Mouse (Mus musculus): ENCODE data around the gene Cblb.

- TF ChIP-seq POLR2A (IDR thresholded peaks at IDR 0.05; ENCODE audit: control insufficient read depth, extremely low read depth, insufficient read depth, low read length, poor library complexity) (no peak), CTCF (IDR thresholded peaks at IDR 0.05; ENCODE audit: borderline replicate concordance, control insufficient read depth, extremely low read depth, insufficient read depth, low read length, poor library complexity) (no peak)
These were observed 40.8 kb downstream of the Cblb start for GRCm38 (mm10) chr16:52071766-52072209.

Data from thymus, adult 2 months (tissue).